Mouse (Mus musculus) spleen, adult 12 weeks (tissue): ENCODE data around the gene Afap1l2.

ENCODE experiments used
- DNase-seq: peaks from one replicate; pipeline ENCODE4 v3.0.0; 2022; ENCODE audit warnings: low spot score

Afap1l2 gene

GRCm38 (mm10) chr19:56877364-56877763 is 130.7 kb downstream of the Afap1l2 start:
- DNase-seq, result no peak

GRCm38 (mm10) chr19:56874601-56875315 is 133.3 kb downstream of the Afap1l2 start:
- no peak for DNase-seq

- DNase-seq, result no peak
Observed at GRCm38 (mm10) chr19:56873816-56874600, 134.0 kb downstream of the Afap1l2 start, which contains the start of gene Vwa2. Gene Vwa2, plus strand, starts transcription at chr19:56874249.

- no peak for DNase-seq
Observed at GRCm38 (mm10) chr19:56867701-56868100, 140.3 kb downstream of the Afap1l2 start.
